In the genomic region with DNA sequence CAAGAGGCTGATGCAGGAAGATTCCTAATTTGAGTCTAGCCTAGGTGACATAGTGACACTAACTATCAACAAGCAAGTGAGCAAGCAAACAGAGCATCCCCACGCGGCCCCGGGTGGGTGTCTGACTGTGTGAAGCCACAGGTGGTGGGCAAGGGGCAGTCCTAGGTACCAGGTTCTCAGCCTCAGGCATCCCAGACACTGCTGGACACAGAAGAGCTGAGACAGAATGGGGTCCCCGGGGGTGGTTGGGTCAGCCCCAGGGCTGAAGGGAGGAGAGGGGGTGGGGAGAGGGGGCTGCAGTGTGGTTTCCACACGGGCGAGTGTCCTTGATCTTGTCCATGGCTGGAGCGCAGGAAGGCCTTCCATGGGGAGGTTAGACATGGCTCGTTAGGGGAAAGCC, we compare ENCODE assay signal across 23 mouse cellular contexts.
"Had no signal": no experiment of that assay in that cellular context is flagged by ENCODE, and none has a peak within 500 bp of the region (broad histone marks: within the 10 kb centered on the region; RNA-seq: fewer than 3 reads in every experiment).

No protein-coding gene starts in this region.

- H3K4me2 ChIP-seq: heart, embryonic 11.5 days; hindbrain, embryonic 13.5 days; hindbrain, embryonic 15.5 days; kidney, embryonic 15.5 days; limb, embryonic 13.5 days; limb, embryonic 15.5 days; liver, embryonic 12.5 days had no signal

- H3K9ac ChIP-seq: hindbrain, embryonic 13.5 days; hindbrain, embryonic 15.5 days; kidney, embryonic 15.5 days; limb, embryonic 13.5 days; limb, embryonic 15.5 days; liver, embryonic 12.5 days; liver, embryonic 14.5 days had no signal

- H3K36me3 ChIP-seq: hindbrain, embryonic 13.5 days; hindbrain, embryonic 15.5 days; kidney, embryonic 15.5 days; limb, embryonic 13.5 days; limb, embryonic 15.5 days; liver, embryonic 12.5 days had no signal

- H3K9me3 ChIP-seq: hindbrain, embryonic 13.5 days; hindbrain, embryonic 15.5 days; kidney, embryonic 15.5 days; limb, embryonic 13.5 days; limb, embryonic 15.5 days; liver, embryonic 12.5 days had no signal

- DNase-seq: gastrocnemius, postnatal 14 days; gastrocnemius, postnatal 36 days; heart, adult 18-20 months; heart, postnatal 10 days; heart, postnatal 36 days; kidney, adult 11 months; kidney, adult 2 months; kidney, adult 9 months; kidney, postnatal 14 days; kidney, postnatal 36 days; layer of hippocampus, adult 9-11 months; layer of hippocampus, postnatal 36 days; left cerebral cortex, postnatal 4 days had no signal

- H3K4me1 ChIP-seq: liver, embryonic 12.5 days had no signal

- H3K27me3 ChIP-seq: hindbrain, embryonic 13.5 days; hindbrain, embryonic 15.5 days; kidney, embryonic 15.5 days; limb, embryonic 13.5 days; limb, embryonic 15.5 days; liver, embryonic 12.5 days had no signal

- H3K4me3 ChIP-seq: hindbrain, embryonic 13.5 days; hindbrain, embryonic 15.5 days; kidney, embryonic 15.5 days; limb, embryonic 13.5 days; limb, embryonic 15.5 days; liver, embryonic 12.5 days had no signal

- H3K27ac ChIP-seq: hindbrain, embryonic 13.5 days; hindbrain, embryonic 15.5 days; hindbrain, postnatal 0 days; kidney, embryonic 15.5 days; kidney, postnatal 0 days; limb, embryonic 13.5 days; limb, embryonic 15.5 days; liver, embryonic 12.5 days; liver, embryonic 14.5 days had no signal
